Mouse (Mus musculus) midbrain, embryonic 16.5 days (tissue): ENCODE measurements at regions not wholly inside any gene's neighbourhood (a gene's known extent, or its start where the extent isn't known, plus 50 kb on each side); places are given as distances from the start of the nearest gene placed in this dataset.

Experiments used
- ATAC-seq: fragments of 200-750 bp; cut with Nextera tagmentation; 2 replicates; pipeline ENCODE4 v1.8.0; 2017; ENCODE audit warnings: moderate TSS enrichment
- H3K27ac ChIP-seq: fragments of 300-500 bp; sonication (generic); 2 replicates; pipeline ENCODE4 v1.5.1; 2014; ENCODE audit warnings: mild to moderate bottlenecking, low read length, mixed read lengths
- H3K27me3 ChIP-seq: fragments of 300-500 bp; sonication (generic); 2 replicates; pipeline ENCODE4 v1.6.1; 2014; ENCODE audit warnings: low read depth, low read length, mixed read lengths; ENCODE audit not compliant: control insufficient read depth, insufficient read depth
- H3K36me3 ChIP-seq: fragments of 300-500 bp; sonication (generic); 2 replicates; pipeline ENCODE4 v1.6.1; 2014; ENCODE audit warnings: mild to moderate bottlenecking, low read length, moderate library complexity, mixed read lengths; ENCODE audit not compliant: control insufficient read depth, insufficient read depth
- H3K4me1 ChIP-seq: fragments of 300-500 bp; sonication (generic); 2 replicates; pipeline ENCODE4 v1.6.1; 2014; ENCODE audit warnings: mild to moderate bottlenecking, low read length, mixed read lengths; ENCODE audit not compliant: control insufficient read depth, insufficient read depth
- H3K4me2 ChIP-seq: fragments of 300-500 bp; sonication (generic); 2 replicates; pipeline ENCODE4 v1.6.1; 2014; ENCODE audit warnings: mild to moderate bottlenecking, low read length, mixed read lengths
- H3K4me3 ChIP-seq: fragments of 300-500 bp; sonication (generic); 2 replicates; pipeline ENCODE4 v1.5.1; 2014; ENCODE audit warnings: low read depth, mild to moderate bottlenecking, low read length, moderate library complexity, mixed read lengths
- H3K9ac ChIP-seq: fragments of 300-500 bp; sonication (generic); 2 replicates; pipeline ENCODE4 v1.6.1; 2014; ENCODE audit warnings: low read depth, low read length, mixed read lengths
- H3K9me3 ChIP-seq: fragments of 300-500 bp; sonication (generic); replicated peaks from 2 replicates; pipeline ENCODE4 v1.6.1; 2014; ENCODE audit warnings: mild to moderate bottlenecking, low read length, mixed read lengths; ENCODE audit not compliant: control insufficient read depth, poor library complexity, severe bottlenecking
- WGBS: fragments of 180-500 bp; shearing (Covaris S2); extraction: QIAGEN DNeasy Blood & Tissue Kit; methylation state at CpG from one replicate; pipeline ENCODE4 v1.1.7; 2014; 5-methylcytosine and 5-hydroxymethylcytosine counted together

- Histone ChIP-seq H3K4me3 (no peak overlapping the region), H3K4me2 (no peak overlapping the region), H3K27ac (no peak overlapping the region), H3K9me3 (no peaks in the 10 kb centered on the region), H3K9ac (no peak overlapping the region), H3K4me1 (no peaks in the 10 kb centered on the region), H3K36me3 (no peaks in the 10 kb centered on the region), H3K27me3 (no peaks in the 10 kb centered on the region)
- WGBS = 42% methylated on average over 5 of the region's 5 CpGs
- 0 out of 2 replicates have a peak, but pooled peaks have one; percentile 11 for ATAC-seq
Measured at GRCm38 (mm10) chr9:14215171-14215782, 59.6 kb upstream of the Sesn3 start.

- no peak for ATAC-seq
- Histone ChIP-seq H3K4me3 (no peak overlapping the region), H3K9ac (no peak overlapping the region), H3K27me3 (no peaks in the 10 kb centered on the region), H3K36me3 (no peaks in the 10 kb centered on the region), H3K4me2 (no peak overlapping the region), H3K27ac (no peak overlapping the region), H3K9me3 (no peaks in the 10 kb centered on the region), H3K4me1 (no peaks in the 10 kb centered on the region)
- 67% methylated on average over 5 of the region's 5 CpGs for WGBS
Measured at GRCm38 (mm10) chr9:14215961-14216360, 58.9 kb upstream of the Sesn3 start.

- Histone ChIP-seq H3K27me3 (no peaks in the 10 kb centered on the region), H3K27ac (no peak overlapping the region), H3K9ac (no peak overlapping the region), H3K4me3 (no peak overlapping the region), H3K4me2 (no peak overlapping the region), H3K36me3 (no peaks in the 10 kb centered on the region), H3K9me3 (no peaks in the 10 kb centered on the region), H3K4me1 (no peaks in the 10 kb centered on the region)
- WGBS = 65% methylated on average over 2 of the region's 2 CpGs
- no peak for ATAC-seq
Measured at GRCm38 (mm10) chr9:14222936-14223335, 51.9 kb upstream of the Sesn3 start.
